Mouse (Mus musculus) spleen, postnatal 4 days (tissue): ENCODE measurements around the gene Slc4a8.

Source experiments
- DNase-seq, 2 experiments: peaks; one replicate each; pipeline ENCODE4 v3.0.0; 2022; ENCODE audit warnings: low spot score in 2 of 2

Gene Slc4a8

GRCm38 (mm10) chr15:100830682-100831081 lies 69.1 kb downstream of the Slc4a8 start:
- DNase-seq, result no peak

DNA sequence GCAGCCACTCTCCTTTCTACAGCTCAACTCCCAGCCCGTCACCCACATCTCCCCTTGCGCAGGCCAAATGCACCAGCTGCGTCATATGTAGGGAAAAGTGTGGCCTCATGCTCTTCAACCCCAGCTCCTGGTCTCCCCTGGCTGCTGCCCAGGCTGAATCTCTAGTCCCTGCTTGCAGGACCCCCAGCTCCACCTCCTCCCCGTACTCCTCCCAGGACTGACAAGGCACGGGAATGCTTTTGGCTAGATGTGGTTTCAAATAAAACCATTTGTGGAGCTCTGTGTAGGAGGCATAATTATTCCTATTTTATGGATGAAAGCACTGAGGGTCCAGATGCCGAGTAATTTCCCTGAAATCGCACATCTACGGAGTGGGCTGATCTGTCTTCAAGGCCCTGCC lies 70.6 kb downstream of the Slc4a8 start:
- no peak for DNase-seq

DNA sequence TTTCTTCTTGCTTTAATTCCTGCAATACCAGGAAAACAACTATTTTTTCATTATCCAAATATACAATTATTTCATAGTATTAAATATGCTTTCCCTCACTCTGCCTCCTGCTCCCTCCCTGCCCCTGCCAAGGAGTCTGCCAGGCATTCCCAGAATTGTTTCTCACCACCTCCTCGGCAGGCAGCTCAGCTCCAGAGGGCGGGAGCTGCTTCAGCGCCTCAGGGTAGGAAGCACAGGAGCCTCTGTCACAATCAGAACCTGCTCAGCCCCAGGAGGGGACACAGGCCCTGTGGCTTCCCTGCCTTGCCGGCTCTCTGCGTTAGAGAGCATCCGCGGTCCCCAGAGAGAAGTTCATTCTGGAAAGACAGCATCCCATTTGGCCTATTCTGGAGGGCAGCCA lies 71.2 kb downstream of the Slc4a8 start:
- no peak for DNase-seq

- no peak for DNase-seq
These were observed 75.2 kb downstream of the Slc4a8 start for GRCm38 (mm10) chr15:100836729-100837128.

DNA sequence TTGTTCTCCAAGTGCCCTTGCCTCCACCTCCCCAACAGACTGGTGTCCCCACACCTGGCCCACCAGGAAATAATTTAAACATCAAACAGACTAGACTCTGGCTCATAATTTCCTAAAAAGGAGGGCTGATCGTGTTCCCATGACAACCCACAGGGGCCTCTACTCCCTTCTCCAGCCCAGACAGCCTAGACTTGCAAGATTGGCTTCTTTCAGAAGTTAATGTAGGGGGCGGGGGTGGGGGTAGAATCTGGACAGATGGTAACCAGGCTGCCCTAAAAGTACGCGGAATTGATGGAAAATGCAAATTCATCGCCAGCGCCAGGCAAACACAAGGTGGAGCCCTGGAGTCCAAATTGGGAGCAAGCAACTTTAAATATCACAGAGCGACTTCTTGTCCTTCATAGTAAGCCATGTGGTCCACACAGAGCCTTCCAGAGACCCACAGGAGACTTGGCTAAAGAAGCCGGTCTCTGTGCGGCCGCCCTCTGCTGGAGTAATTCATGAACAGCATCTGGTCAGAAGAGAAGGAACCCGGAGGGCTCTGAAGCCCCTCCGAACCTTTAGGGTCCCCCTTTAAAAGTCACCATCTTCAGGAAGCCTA lies 77.2 kb downstream of the Slc4a8 start:
- DNase-seq, result peak in 1 of 2 experiments; percentile 71

- no peak for DNase-seq
These were observed 82.8 kb downstream of the Slc4a8 start for GRCm38 (mm10) chr15:100844336-100844735.

DNA sequence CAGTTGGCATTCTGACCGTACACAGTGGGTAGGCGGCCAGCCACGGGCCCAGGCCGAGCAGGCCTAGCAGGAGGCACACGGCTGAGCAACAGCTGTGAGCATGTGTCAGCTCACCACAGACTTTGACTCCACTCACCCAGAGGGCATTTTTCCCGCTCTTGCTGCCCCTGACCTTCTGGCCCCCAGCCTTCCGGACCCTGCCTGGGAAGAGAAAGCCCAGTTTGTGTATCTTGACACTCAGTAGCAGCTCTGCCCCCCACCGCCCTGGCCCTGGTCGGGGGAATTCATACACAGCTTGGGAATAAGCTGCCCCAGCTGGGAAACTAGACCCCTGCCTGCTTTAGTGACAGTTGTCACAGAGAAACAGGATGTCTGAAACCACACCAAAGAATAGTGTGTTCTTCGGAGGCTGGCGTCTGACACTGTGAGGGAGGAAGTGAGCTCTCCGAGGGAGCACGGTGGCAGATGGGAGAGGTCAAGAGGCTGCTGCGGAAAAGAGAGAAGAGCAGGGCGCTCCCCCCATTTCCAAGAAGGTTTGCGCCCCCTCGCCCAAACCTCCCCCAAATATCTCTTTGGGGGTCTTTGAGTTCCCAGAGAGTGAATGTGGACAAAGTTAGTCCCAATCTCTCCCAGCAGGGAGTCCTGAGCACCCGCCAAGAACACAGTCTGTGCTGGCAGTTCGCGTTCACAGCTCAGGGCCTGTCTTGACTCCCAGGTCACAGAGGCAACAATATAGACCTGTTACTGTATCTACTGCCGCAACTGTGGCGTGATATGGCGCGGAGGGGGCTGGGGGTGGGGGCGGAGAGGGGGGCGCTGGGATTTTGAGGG lies 83.7 kb downstream of the Slc4a8 start:
- peak in 1 of 2 experiments; percentile 22 for DNase-seq

GRCm38 (mm10) chr15:100847193-100847592 lies 85.6 kb downstream of the Slc4a8 start:
- DNase-seq, result no peak

- no peak for DNase-seq
These were observed 96.0 kb downstream of the Slc4a8 start for GRCm38 (mm10) chr15:100857586-100857985.

DNA sequence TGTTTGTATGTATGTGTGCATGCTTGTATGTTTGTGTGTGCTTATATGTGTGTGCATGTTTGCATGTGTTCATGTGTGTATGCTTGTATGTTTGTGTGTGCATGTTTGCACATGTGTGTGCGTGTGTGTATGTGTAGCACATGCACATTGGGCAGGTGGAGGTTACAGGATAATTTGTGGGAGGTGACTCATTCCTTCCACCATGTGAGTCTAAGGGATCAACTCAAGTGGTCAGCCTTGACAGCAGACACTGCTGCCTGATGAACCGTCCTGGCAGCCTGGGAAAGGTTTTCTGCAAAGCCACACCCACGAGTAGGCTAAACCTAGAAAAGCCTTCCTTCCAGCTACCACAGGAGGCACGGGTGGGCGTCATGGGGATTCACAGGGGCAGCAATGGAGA lies 99.3 kb downstream of the Slc4a8 start:
- DNase-seq, result no peak

GRCm38 (mm10) chr15:100865556-100865955 lies 104.0 kb downstream of the Slc4a8 start:
- no peak for DNase-seq

GRCm38 (mm10) chr15:100869558-100869957 lies 108.0 kb downstream of the Slc4a8 start, which contains the start of gene Scn8a:
Scn8a (plus strand) TSS chr15:100869858.
- no peak for DNase-seq

DNA sequence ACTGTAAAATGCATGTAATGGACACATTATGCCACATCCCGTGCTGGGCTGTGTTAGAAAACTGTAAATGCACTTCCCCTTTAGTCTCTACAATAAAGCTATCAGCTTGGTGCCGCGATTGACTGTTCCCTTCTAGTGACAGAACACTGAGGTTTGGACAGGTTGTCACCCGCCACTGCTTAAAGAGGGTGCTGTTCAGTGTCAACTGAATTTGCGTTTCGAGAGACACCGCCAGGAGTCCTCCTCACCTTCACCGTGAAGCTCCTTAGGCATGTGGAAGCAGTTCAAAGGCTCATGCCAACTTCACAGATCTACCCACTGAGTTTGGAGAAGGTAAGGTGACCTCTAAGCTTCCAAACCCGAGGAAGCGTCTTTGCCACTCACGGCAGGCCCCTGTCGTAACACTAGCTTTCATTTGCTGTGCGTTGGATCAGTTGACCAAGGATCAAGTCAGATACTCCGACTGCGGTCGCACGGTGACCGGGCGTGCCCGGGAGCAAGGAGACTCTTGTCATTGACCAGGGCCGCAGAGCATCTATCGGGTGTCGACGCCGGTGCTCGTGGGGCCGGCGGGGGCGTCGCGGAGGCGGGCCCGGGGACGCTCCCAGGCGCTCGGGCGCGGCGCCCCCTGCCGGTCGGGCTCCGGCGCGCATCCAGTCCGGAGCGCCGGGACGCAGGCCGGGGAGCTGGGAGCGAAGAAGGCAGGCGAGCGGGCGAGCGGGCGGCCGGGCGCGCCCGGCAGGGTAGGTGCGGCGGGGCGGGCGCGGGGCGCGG lies 108.6 kb downstream of the Slc4a8 start:
- DNase-seq, result peak; percentile 21 to 73

- no peak for DNase-seq
These were observed 109.2 kb downstream of the Slc4a8 start for GRCm38 (mm10) chr15:100870775-100871106.

- no peak for DNase-seq
These were observed 109.8 kb downstream of the Slc4a8 start for GRCm38 (mm10) chr15:100871107-100872011.

DNA sequence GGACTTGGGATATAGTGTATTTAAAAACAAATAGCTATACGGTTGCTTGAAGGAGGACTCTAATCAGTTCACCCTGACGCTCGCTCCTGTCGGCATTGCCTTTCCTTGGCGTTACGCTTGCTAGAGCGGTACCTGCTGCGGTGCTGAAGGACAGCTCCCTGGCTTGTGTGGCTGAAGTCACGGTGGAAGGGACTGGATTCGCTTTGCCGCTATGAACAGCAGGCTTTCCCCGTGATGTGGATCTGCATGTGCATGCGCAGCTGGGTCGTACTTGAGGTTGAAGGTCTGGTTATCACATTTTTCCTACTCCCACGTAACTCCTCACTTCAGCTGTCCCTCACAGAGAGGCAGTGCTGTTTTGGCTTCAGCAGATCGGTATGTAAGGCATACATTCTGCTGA lies 111.6 kb downstream of the Slc4a8 start:
- peak; percentile 43 to 77 for DNase-seq
